Mouse (Mus musculus) MEL (cell line): ENCODE measurements around the gene Cep170b. TPM values are rescaled to one million over a fixed set of nuclear protein-coding genes. Genes with fewer than 3 reads are reported as not detected.

ENCODE experiments used
- DNase-seq: peaks from one replicate; pipeline ENCODE4 v3.0.0; 2011; ENCODE audit warnings: low read depth, low spot score
- H3K27ac ChIP-seq: 2 replicates; pipeline ENCODE4 v1.5.1; 2012; ENCODE audit warnings: low read depth, mild to moderate bottlenecking, control low read depth, low read length, moderate library complexity; ENCODE audit not compliant: control insufficient read depth
- H3K27me3 ChIP-seq, 2 experiments: fragments of 150-350 bp in 1 of 2; sonication (generic) in 1 of 2; 2 replicates each; pipeline ENCODE4 v1.6.1; 2012; ENCODE audit warnings: low read length in 2 of 2, mild to moderate bottlenecking in 2 of 2, improper control_type of control experiment in 1 of 2, moderate library complexity in 1 of 2; ENCODE audit not compliant: insufficient read depth in 2 of 2, control insufficient read depth in 1 of 2
- H3K36me3 ChIP-seq, 2 experiments: 2 replicates each; pipeline ENCODE4 v1.6.1; 2012 to 2014; ENCODE audit warnings: low read length in 2 of 2, improper control_type of control experiment in 1 of 2, inconsistent platforms in 1 of 2, mild to moderate bottlenecking in 1 of 2; ENCODE audit not compliant: insufficient read depth in 2 of 2, control insufficient read depth in 1 of 2
- H3K4me1 ChIP-seq, 2 experiments: fragments of 150-350 bp in 1 of 2; sonication (generic) in 1 of 2; 2 replicates each; pipeline ENCODE4 v1.6.1; 2012; ENCODE audit warnings: low read length in 2 of 2, improper control_type of control experiment in 1 of 2, mild to moderate bottlenecking in 1 of 2; ENCODE audit not compliant: insufficient read depth in 2 of 2, control insufficient read depth in 1 of 2
- H3K4me3 ChIP-seq, 2 experiments: fragments of 150-350 bp in 1 of 2; sonication (generic) in 1 of 2; 2 replicates each; pipeline ENCODE4 v1.5.1; 2012; ENCODE audit warnings: low read depth in 2 of 2, low read length in 2 of 2, mild to moderate bottlenecking in 2 of 2, moderate library complexity in 2 of 2, control low read depth in 1 of 2, improper control_type of control experiment in 1 of 2; ENCODE audit not compliant: control insufficient read depth in 1 of 2, insufficient read depth in 1 of 2
- H3K79me2 ChIP-seq: 2 replicates; pipeline ENCODE4 v1.6.1; 2012; ENCODE audit warnings: mild to moderate bottlenecking, low read length, moderate library complexity; ENCODE audit not compliant: control insufficient read depth, poor library complexity, insufficient read depth
- H3K9ac ChIP-seq: 2 replicates; pipeline ENCODE4 v1.6.1; 2012; ENCODE audit warnings: low read depth, mild to moderate bottlenecking, control low read depth, low read length, moderate library complexity; ENCODE audit not compliant: control insufficient read depth, poor library complexity, severe bottlenecking
- H3K9me3 ChIP-seq: fragments of 150-350 bp; sonication (generic); replicated peaks from 2 replicates; pipeline ENCODE4 v1.6.1; 2012; ENCODE audit warnings: mild to moderate bottlenecking, low read length, improper control_type of control experiment, moderate library complexity; ENCODE audit not compliant: insufficient read depth
- BHLHE40 ChIP-seq: IDR thresholded peaks from 2 replicates; pipeline ENCODE4 v1.6.1; 2012; ENCODE audit warnings: low read depth, mild to moderate bottlenecking, inconsistent platforms, low read length, improper control_type of control experiment, borderline replicate concordance
- CHD2 ChIP-seq: IDR thresholded peaks from 2 replicates; pipeline ENCODE4 v1.6.1; 2011; ENCODE audit warnings: low read length, improper control_type of control experiment
- E2F4 ChIP-seq: IDR thresholded peaks from 2 replicates; pipeline ENCODE4 v1.6.1; 2011; ENCODE audit warnings: low read depth, low read length, improper control_type of control experiment, borderline replicate concordance
- ELF1 ChIP-seq: IDR thresholded peaks from 2 replicates; pipeline ENCODE4 v1.6.1; 2014; ENCODE audit warnings: low read depth, mild to moderate bottlenecking, inconsistent platforms, low read length, improper control_type of control experiment, moderate library complexity
- ETS1 ChIP-seq: IDR thresholded peaks from 2 replicates; pipeline ENCODE4 v1.6.1; 2012; ENCODE audit warnings: low read depth, mild to moderate bottlenecking, inconsistent platforms, low read length, improper control_type of control experiment, moderate library complexity
- GABPA ChIP-seq: IDR thresholded peaks from 2 replicates; pipeline ENCODE4 v1.6.1; 2012; ENCODE audit warnings: low read depth, mild to moderate bottlenecking, inconsistent platforms, low read length, improper control_type of control experiment, moderate library complexity
- MEF2A ChIP-seq: IDR thresholded peaks from 2 replicates; pipeline ENCODE4 v1.6.1; 2014; ENCODE audit warnings: low read depth, mild to moderate bottlenecking, inconsistent platforms, low read length, improper control_type of control experiment; ENCODE audit not compliant: poor library complexity, insufficient replicate concordance, severe bottlenecking; ENCODE audit errors: extremely low read depth
- MXI1 ChIP-seq: IDR thresholded peaks from 2 replicates; pipeline ENCODE4 v1.6.1; 2011; ENCODE audit warnings: mild to moderate bottlenecking, low read depth, low read length, improper control_type of control experiment
- MYB ChIP-seq: IDR thresholded peaks from 2 replicates; pipeline ENCODE4 v1.6.1; 2011; ENCODE audit warnings: mild to moderate bottlenecking, low read depth, low read length, improper control_type of control experiment
- NRF1 ChIP-seq: IDR thresholded peaks from 2 replicates; pipeline ENCODE4 v1.6.1; 2014; ENCODE audit warnings: low read depth, mild to moderate bottlenecking, inconsistent platforms, low read length, improper control_type of control experiment, moderate library complexity; ENCODE audit not compliant: poor library complexity, insufficient read depth, severe bottlenecking
- POLR2AphosphoS2 ChIP-seq: IDR thresholded peaks from 2 replicates; pipeline ENCODE4 v1.6.1; 2011; ENCODE audit warnings: low read length, improper control_type of control experiment
- POLR2AphosphoS5 ChIP-seq: IDR thresholded peaks from 2 replicates; pipeline ENCODE4 v1.6.1; 2012; ENCODE audit warnings: low read depth, borderline replicate concordance, mild to moderate bottlenecking, inconsistent platforms, low read length, moderate library complexity, mixed read lengths
- RCOR1 ChIP-seq: IDR thresholded peaks from 2 replicates; pipeline ENCODE4 v1.6.1; 2012; ENCODE audit warnings: low read depth, mild to moderate bottlenecking, inconsistent platforms, low read length, improper control_type of control experiment
- TCF12 ChIP-seq: IDR thresholded peaks from 2 replicates; pipeline ENCODE4 v1.6.1; 2014; ENCODE audit warnings: low read depth, mild to moderate bottlenecking, inconsistent platforms, low read length, improper control_type of control experiment, moderate library complexity
- ZMIZ1 ChIP-seq: IDR thresholded peaks from 2 replicates; pipeline ENCODE4 v1.6.1; 2012; ENCODE audit warnings: low read depth, mild to moderate bottlenecking, inconsistent platforms, low read length, improper control_type of control experiment, moderate library complexity
- ZNF384 ChIP-seq: IDR thresholded peaks from 2 replicates; pipeline ENCODE4 v1.6.1; 2012; ENCODE audit warnings: low read depth, mild to moderate bottlenecking, inconsistent platforms, low read length, improper control_type of control experiment
- polyA plus RNA-seq, 2 experiments: library from polyadenylated mRNA; stranded (reverse) in 1 of 2; unstranded in 1 of 2; fragments of >175 nt in 1 of 2; fragments of >200 nt in 1 of 2; gene quantifications; 2 replicates each; pipeline versions ENCODE4 v1.2.1 to v1.2.4; 2012; ENCODE audit warnings: low replicate concordance in 2 of 2, low read depth in 1 of 2; ENCODE audit not compliant: insufficient read length in 2 of 2, insufficient read depth in 1 of 2, missing spikeins in 1 of 2
- total RNA-seq: library from RNA; depleted of rRNA; stranded (reverse); fragments of 300-350 nt; gene quantifications from 2 replicates; pipeline ENCODE4 v1.2.3, GENCODE M21; 2012

Cep170b gene
- total and polyA plus RNA-seq, 3 experiments, result 49.7 to 64.0 TPM; not detected in 1

- no peaks in the 10 kb centered on the region for H3K27me3 ChIP-seq
- H3K9me3 ChIP-seq, result no peaks in the 10 kb centered on the region
- peaks cover 0 to 2% of the 10 kb centered on the region in 2 experiments; a peak in 2 of 4 replicates for H3K36me3 ChIP-seq
- no peaks in the 10 kb centered on the region for H3K79me2 ChIP-seq
- peaks cover 0 to 4% of the 10 kb centered on the region in 2 experiments; a peak in 1 of 4 replicates for H3K4me1 ChIP-seq
- no peak overlapping the region for H3K4me3 ChIP-seq
- TF ChIP-seq BHLHE40 (no peak), NRF1 (no peak), ZMIZ1 (no peak), E2F4 (no peak), MXI1 (no peak), POLR2AphosphoS5 (no peak), CHD2 (no peak), GABPA (no peak), TCF12 (no peak), POLR2AphosphoS2 (no peak), ELF1 (no peak), RCOR1 (no peak), MYB (no peak), ETS1 (no peak)
- DNase-seq, result no peak
- H3K27ac ChIP-seq, result no peak overlapping the region
- H3K9ac ChIP-seq, result no peak overlapping the region
Measured at GRCm38 (mm10) chr12:112737761-112738160, 17.5 kb downstream of the Cep170b start.

- Histone ChIP-seq H3K27me3 (no peaks in the 10 kb centered on the region), H3K36me3 (peaks cover 0 to 4% of the 10 kb centered on the region in 2 experiments; a peak in 2 of 4 replicates), H3K4me3 (no peak overlapping the region), H3K79me2 (no peaks in the 10 kb centered on the region; the same call in 1 of the 2 replicates), H3K9ac (no peak overlapping the region), H3K4me1 (peaks cover 0 to 7% of the 10 kb centered on the region in 2 experiments; a peak in 1 of 4 replicates), H3K9me3 (no peaks in the 10 kb centered on the region), H3K27ac (no peak overlapping the region)
- no peak for TF ChIP-seq ELF1
- TF ChIP-seq ZNF384, result no peak
- TF ChIP-seq MYB, result no peak
- no peak for TF ChIP-seq MEF2A
- no peak for DNase-seq
Measured at GRCm38 (mm10) chr12:112738281-112739022, 18.2 kb downstream of the Cep170b start.
